Mouse (Mus musculus) kidney, adult 2 months (tissue): ENCODE results near the gene Itgb3. TPM values are rescaled to one million over a fixed set of nuclear protein-coding genes. Genes with fewer than 3 reads are reported as not detected.

ENCODE experiments used
- DNase-seq: peaks from one replicate; pipeline ENCODE4 v3.0.0; 2021
- H3K27ac ChIP-seq: fragments of 200-500 bp; 2 replicates; pipeline ENCODE4 v1.5.1; 2012; ENCODE audit warnings: low read depth, low read length, control low read depth, inconsistent platforms; ENCODE audit not compliant: insufficient read depth
- H3K27me3 ChIP-seq: fragments of 200-500 bp; replicated peaks from 2 replicates; pipeline ENCODE4 v1.6.1; 2012; ENCODE audit warnings: mild to moderate bottlenecking, moderate library complexity, low read length, inconsistent platforms; ENCODE audit not compliant: control insufficient read depth, insufficient read depth
- H3K36me3 ChIP-seq: fragments of 200-500 bp; 2 replicates; pipeline ENCODE4 v1.6.1; 2012; ENCODE audit warnings: mild to moderate bottlenecking, moderate library complexity, low read length, inconsistent platforms; ENCODE audit not compliant: control insufficient read depth, insufficient read depth
- H3K4me1 ChIP-seq: fragments of 200-500 bp; 2 replicates; pipeline ENCODE4 v1.6.1; 2011; ENCODE audit warnings: low read length; ENCODE audit not compliant: control insufficient read depth, insufficient read depth
- H3K4me3 ChIP-seq: fragments of 200-500 bp; 2 replicates; pipeline ENCODE4 v1.5.1; 2011; ENCODE audit warnings: mild to moderate bottlenecking, low read depth, low read length, control low read depth; ENCODE audit not compliant: insufficient read depth
- CTCF ChIP-seq: fragments of 200-500 bp; conservative IDR thresholded peaks from 2 replicates; pipeline ENCODE4 v1.5.1; 2011; ENCODE audit warnings: low read depth, mild to moderate bottlenecking, control low read depth, low read length, moderate library complexity, mixed read lengths; ENCODE audit not compliant: insufficient read depth, insufficient read length
- POLR2A ChIP-seq: fragments of 200-500 bp; IDR thresholded peaks from one replicate; pipeline ENCODE4 v1.6.1; 2011; ENCODE audit warnings: low read depth, low read length, control low read depth
- WGBS: fragments of 180-500 bp; shearing (Covaris S2); methylation state at CpG from one replicate; pipeline ENCODE4 v1.1.7; 2018; 5-methylcytosine and 5-hydroxymethylcytosine counted together
- polyA plus RNA-seq: library from polyadenylated mRNA; depleted of rRNA; stranded (reverse); fragments of >200 nt; gene quantifications from 2 replicates; pipeline ENCODE4 v1.2.3, GENCODE M21; 2012

The Itgb3 gene
- polyA plus RNA-seq, 1 experiment: 1.3 TPM

GRCm38 (mm10) chr11:104576772-104577612, 30.8 kb upstream of the Itgb3 start:
- WGBS: 56% methylated on average over 10 of the region's 10 CpGs
- Histone ChIP-seq H3K27me3 (no peaks in the 10 kb centered on the region), H3K27ac (no peak overlapping the region), H3K36me3 (no peaks in the 10 kb centered on the region), H3K4me1 (no peaks in the 10 kb centered on the region; the same call in 1 of the 2 replicates), H3K4me3 (no peak overlapping the region)
- DNase-seq: no peak
- TF ChIP-seq CTCF (no peak), POLR2A (no peak)

- no peak for TF ChIP-seq CTCF
- TF ChIP-seq POLR2A: no peak
- H3K36me3 ChIP-seq: no peaks in the 10 kb centered on the region
- no peak for DNase-seq
- H3K4me3 ChIP-seq: no peak overlapping the region
- H3K4me1 ChIP-seq: no peaks in the 10 kb centered on the region; the same call in 1 of the 2 replicates
- H3K27ac ChIP-seq: no peak overlapping the region
- H3K27me3 ChIP-seq: no peaks in the 10 kb centered on the region
- WGBS: 55% methylated on average over 5 of the region's 5 CpGs
Observed at GRCm38 (mm10) chr11:104578074-104578473, 29.7 kb upstream of the Itgb3 start.

DNA sequence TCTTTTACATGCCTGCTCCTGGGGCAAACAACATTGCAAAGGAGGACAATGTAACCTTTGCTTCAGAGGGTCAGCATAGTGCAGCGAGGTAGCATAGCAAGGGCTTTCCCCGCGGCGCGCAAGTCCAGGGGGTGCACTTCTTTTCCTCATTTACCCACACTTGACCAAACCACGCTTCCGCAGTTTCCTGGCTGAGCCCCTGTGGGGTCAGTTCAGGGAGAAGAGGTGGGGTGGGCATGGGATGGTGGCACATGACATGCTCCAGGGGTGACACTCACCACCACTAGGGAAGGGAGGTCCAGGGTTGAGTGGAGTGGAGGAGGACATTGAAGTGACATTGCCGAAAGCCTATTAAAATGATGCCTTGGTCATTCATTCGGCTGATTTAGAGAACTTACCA, 28.7 kb upstream of the Itgb3 start:
- WGBS: 81% methylated on average over 9 of the region's 9 CpGs
- no peak for DNase-seq
- TF ChIP-seq CTCF (no peak), POLR2A (no peak)
- no peak overlapping the region for H3K27ac ChIP-seq
- H3K36me3 ChIP-seq: no peaks in the 10 kb centered on the region
- no peak overlapping the region for H3K4me3 ChIP-seq
- H3K4me1 ChIP-seq: no peaks in the 10 kb centered on the region; the same call in 1 of the 2 replicates
- H3K27me3 ChIP-seq: no peaks in the 10 kb centered on the region

DNA sequence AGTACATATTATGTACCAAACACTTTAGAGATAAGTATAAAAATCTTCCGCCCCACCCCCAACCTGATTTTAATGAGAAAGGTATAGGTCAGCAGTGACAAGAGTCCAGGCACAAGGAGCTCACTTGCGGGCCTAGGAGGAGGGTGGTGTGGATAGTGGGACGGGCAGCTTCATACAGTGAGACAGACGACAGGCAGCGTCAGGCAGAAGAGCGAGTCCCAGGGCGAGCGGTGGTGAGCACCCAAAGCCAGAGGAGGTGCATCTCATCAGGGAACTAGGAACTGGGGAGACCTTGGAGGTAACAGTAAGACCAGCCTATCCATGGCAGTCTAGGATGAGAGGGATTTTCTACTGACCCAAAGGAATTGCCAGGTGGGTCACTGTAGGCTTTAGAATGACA, 28.2 kb upstream of the Itgb3 start:
- H3K27me3 ChIP-seq: no peaks in the 10 kb centered on the region

GRCm38 (mm10) chr11:104580091-104580490, 27.7 kb upstream of the Itgb3 start:
- Histone ChIP-seq H3K36me3 (no peaks in the 10 kb centered on the region), H3K4me3 (no peak overlapping the region), H3K27me3 (no peaks in the 10 kb centered on the region), H3K4me1 (no peaks in the 10 kb centered on the region; the same call in 1 of the 2 replicates), H3K27ac (no peak overlapping the region)
- WGBS: 52% methylated on average over 6 of the region's 6 CpGs
- DNase-seq: no peak
- TF ChIP-seq CTCF (no peak), POLR2A (no peak)

More for the DNA sequence above, 28.2 kb upstream of the Itgb3 start:
- no peaks in the 10 kb centered on the region for H3K36me3 ChIP-seq
- H3K4me3 ChIP-seq: no peak overlapping the region
- 95% methylated on average over 8 of the region's 8 CpGs for WGBS
- no peak for DNase-seq
- TF ChIP-seq CTCF (no peak), POLR2A (no peak)
- no peaks in the 10 kb centered on the region; the same call in 1 of the 2 replicates for H3K4me1 ChIP-seq
- H3K27ac ChIP-seq: no peak overlapping the region

GRCm38 (mm10) chr11:104580606-104581005, 27.2 kb upstream of the Itgb3 start:
- H3K27me3 ChIP-seq: no peaks in the 10 kb centered on the region
- no peak for DNase-seq
- H3K4me1 ChIP-seq: no peaks in the 10 kb centered on the region; the same call in 1 of the 2 replicates
- H3K4me3 ChIP-seq: no peak overlapping the region
- TF ChIP-seq CTCF (no peak), POLR2A (no peak)
- 90% methylated on average over 5 of the region's 5 CpGs for WGBS
- H3K36me3 ChIP-seq: no peaks in the 10 kb centered on the region
- no peak overlapping the region for H3K27ac ChIP-seq
